Mouse (Mus musculus): Measurements from ENCODE around the gene Tsks. TPM values are rescaled to one million over a fixed set of nuclear protein-coding genes. Genes with fewer than 3 reads are reported as not detected.

Gene Tsks
- polyA plus RNA-seq (2015; fragmentation: Nextera tagmentation; extraction: Ambion mirVana), result 0.10 and 0.15 TPM in 2 replicates

DNA sequence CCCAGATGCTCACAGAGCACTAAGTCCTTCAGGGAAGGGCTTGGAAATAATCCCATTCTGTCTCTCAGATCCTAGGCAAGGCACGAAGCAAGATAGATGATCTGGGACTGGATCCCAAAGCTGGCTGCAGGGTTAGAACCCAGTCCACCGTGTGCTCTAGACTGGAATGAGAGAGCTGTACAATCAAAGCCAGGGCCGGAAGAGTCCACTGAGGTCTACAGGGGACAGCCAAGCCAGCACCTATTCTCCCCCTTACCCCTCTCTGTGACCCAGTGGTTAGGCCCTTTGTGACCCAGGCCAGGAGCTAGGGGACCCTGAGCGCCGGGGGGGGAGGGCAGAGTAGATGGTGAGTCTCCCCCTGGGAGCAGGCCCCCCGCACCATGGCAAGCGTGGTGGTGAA lies at the start of gene Tsks:
Tsks (plus strand) TSS at position 301 of the 400 bp plus-strand sequence.

DNA sequence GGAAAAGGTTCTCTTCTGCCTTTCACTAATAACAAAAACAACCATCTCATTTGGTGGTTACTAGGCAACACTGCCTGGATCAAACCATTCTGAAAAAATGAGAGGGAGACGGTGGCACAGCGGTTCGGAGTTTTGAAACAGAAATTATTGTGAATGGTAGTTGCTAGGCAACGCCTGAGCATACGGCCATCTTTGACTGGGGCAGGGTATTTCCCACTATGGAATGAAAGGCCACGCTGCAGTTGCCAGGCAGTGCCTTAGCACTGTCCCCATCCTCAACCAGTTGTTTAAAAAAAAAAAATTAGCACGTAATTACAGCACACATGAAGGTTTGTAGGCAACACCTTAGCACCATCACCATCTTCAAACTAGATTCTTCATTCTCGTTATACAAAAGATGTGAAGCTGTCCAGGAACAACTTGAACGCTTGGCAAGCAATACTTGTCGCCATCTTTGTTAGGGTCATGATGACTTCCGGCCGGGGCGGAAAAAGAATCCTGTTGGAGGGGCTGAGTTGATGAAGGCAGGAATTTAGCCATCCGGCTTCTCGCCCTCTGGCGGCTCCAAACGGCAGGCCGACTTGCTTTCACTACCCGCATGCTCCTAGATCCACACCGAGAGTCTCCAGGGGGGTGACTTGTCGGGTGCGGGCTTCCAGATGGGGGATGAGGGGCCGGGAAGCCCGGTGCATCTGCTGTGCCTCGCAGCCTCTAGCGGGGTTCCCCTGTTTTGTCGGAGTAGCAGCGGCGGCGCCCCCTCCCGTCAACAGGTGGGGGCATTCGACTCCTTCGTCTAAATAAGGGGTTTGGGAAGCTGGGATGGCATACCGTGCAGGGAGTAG lies 47.2 kb upstream of the Tsks start, which contains the start of gene Fuz:
Fuz (plus strand) TSS at position 487 of the 842 bp plus-strand sequence.

DNA sequence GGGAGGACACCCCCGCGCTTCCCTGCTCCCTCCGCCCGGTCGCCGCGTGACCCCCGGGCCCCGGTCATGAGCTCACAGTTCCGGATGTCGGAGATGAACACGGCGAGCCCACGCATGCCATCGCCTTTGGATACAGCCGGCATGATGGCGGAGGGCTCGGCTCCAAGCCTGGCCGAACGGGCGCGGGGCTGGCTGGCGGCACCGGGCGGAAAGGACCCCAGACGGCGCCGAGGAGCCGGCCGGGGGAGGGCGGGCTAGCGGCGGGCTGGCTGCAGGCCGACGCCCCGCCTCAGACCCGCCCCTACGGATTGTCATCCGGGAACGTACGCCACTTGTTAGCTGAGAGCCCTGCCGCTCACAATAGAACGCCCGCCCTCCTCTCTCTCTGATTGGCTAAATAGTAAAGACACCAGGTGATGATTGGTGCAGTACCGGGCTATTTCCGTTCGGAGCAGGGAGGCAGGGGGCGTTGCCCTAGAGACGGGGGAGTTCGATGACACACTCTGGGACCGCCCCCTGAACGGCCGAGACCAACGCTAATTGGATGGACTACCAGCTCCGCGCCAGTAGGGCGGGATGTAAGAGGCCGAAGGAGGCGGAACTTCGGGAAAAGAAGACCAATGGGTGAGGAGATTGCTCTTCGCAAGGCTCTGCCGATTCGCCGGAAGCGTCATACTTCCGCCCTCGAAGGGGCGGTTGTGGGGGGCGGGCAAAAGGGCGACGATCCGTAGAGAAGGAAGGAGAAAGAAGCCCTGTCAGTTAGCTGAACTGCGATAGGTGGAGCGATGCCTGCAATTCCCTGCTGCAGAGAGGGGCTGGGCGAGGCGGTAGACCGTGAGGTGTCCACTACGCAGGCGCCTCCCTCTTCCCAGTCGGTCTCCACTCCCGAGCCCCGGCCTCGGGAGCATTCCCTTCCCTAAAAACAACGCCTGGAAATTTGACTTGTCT lies 13.5 kb upstream of the Tsks start, which contains the start of gene Ap2a1:
Ap2a1 (minus strand) TSS at position 293 of the 948 bp plus-strand sequence.

DNA sequence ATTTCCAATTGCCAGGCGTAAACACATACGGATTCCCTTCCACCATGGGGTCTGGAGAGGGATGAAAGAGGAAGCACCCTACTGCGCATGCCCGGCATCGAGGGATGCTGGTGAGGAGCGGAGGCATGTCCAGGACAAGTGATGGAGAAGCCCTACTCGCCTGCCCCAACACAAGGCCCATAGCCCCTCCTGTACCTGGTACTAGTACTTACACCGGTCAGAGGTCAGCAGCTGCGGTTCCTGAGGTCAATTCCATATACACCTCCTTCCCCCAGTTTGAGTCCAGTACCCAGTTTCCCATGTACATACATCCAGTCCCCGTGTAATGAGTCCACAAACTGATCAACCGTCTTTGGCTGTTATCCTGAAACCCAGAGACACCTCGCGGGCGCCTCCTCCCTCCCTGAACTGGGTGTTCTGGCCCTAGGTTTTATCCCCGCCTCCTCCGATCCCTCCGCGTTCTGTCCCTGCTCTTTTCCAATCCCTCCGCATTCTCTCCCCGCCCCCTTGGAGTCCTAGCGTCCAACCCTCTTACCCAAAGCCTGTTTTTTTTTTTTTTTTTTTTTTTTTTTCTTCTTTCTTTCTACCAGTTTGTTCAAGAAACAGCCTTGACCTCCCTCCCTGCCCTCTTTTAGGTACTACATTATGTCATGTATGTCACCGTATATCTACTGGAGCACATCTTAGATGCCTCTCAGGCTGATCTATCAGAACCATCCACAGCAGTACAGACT lies 31.5 kb downstream of the Tsks start, which contains the start of gene Cpt1c:
Cpt1c (minus strand) TSS at position 469 of the 734 bp plus-strand sequence.

DNA sequence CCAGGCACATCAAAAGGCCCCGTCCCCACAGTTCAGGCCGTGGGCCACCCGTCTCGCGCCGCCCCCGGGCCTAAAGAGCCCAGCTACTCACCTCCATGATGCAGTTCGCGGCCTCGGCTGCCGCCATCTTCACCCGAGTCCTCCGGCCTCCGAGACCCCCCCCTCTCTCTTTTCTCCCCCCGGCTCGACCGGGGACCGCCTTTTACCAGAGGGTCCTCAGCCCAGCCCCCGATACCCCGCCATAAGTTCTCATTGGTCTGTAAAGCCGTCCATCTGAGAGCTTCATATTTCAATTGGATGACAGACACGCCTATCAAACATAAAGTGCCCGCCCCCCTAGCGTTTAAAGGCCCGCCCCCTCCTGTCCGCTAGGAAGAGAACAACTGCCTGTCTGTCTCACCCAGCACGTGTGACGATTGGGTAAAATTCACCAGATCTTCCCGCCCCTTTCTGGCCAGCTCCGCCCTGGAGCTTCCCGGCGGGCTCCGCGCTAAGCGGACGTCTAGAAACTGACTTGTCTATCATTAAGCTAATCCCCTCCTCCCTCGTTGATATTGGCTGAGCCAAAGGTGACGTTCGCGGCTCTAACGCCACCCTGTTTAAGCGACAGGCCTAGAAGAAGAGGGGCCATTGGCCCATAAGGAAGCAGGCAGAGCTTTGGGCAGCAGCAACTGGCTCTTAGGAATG lies 43.3 kb downstream of the Tsks start, which contains the start of gene Prmt1:
Prmt1 (minus strand) TSS at position 377 of the 687 bp plus-strand sequence.

DNA sequence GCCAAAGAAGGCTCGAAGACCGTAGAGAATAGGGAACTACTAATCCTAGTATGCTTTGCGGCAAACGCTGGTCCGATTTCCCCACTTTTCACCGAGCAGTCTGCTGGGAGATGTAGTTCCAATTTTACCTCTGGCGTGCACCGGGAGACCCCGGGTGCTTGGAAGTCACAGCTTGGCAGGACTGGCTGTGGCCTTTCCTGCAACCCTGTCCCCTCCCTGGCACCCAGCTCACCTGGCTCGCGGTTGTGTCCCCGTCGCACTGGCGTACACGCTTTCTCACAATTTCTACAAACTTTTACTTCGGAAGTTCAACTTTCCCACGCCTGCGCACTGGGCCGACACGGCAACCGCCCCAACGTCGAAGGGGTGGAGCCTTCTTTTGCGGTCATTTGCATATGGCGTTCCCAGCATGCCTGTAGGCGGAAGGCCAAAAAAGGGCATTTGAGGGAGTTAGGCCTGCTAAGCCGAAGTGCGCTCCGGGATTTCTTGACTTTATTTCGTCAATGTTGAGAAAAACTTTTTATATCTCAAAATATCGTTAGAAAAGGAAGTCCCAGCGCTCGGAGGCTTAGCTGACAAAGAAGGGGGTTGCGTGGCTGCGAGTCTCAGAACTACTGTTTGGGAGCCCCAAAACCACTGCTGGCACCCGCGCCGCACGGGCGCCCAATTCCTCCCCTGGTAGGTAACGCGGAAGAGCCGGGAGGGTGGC lies 54.4 kb downstream of the Tsks start, which contains the start of gene Irf3:
Irf3 (plus strand) TSS at position 418 of the 709 bp plus-strand sequence.

DNA sequence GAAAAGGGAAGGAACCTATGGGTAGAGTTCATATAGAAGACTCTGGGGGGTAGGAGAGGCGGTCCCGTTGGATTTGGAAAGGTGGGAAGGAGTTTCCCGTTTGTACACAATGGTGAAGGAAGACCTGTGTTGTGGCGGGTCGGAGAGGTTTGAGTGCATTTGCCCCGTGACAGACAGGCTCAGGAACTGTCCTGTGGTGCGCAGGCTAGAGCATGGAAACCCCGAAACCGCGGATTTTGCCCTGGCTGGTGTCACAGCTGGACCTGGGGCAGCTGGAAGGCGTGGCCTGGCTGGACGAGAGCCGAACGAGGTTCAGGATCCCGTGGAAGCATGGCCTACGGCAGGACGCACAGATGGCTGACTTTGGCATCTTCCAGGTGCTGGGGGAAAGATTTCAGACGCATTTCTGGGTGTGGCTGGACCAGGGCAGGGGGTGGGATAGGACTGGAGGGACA lies 55.5 kb downstream of the Tsks start, which contains the start of gene Bcl2l12:
Bcl2l12 (minus strand) TSS at position 212 of the 455 bp plus-strand sequence.

Other genes with a start within 250 kb of the Tsks start
- gene Izumo2, start 234.5 kb upstream of the Tsks start, polyA plus RNA-seq (2015; fragmentation: Nextera tagmentation; extraction: Ambion mirVana), result not detected in 2 replicates
- gene Vrk3, start 194.8 kb upstream of the Tsks start, polyA plus RNA-seq (2015; fragmentation: Nextera tagmentation; extraction: Ambion mirVana), result 19.5 and 19.6 TPM in 2 replicates
- gene Zfp473, start 192.2 kb upstream of the Tsks start, polyA plus RNA-seq (2015; fragmentation: Nextera tagmentation; extraction: Ambion mirVana), result 0.09 and 0.21 TPM in 2 replicates
- 35.6 and 36.2 TPM in 2 replicates for gene Nup62, start 127.1 kb upstream of the Tsks start, polyA plus RNA-seq (2015; fragmentation: Nextera tagmentation; extraction: Ambion mirVana)
- 1.1 and 1.4 TPM in 2 replicates for gene Il4i1, start 126.8 kb upstream of the Tsks start, polyA plus RNA-seq (2015; fragmentation: Nextera tagmentation; extraction: Ambion mirVana)
- 5.4 and 7.6 TPM in 2 replicates for gene Atf5, start 126.5 kb upstream of the Tsks start, polyA plus RNA-seq (2015; fragmentation: Nextera tagmentation; extraction: Ambion mirVana)
- gene Akt1s1, start 94.2 kb upstream of the Tsks start, polyA plus RNA-seq (2015; fragmentation: Nextera tagmentation; extraction: Ambion mirVana), result 113 and 122 TPM in 2 replicates
- 69.5 and 72.2 TPM in 2 replicates for gene Tbc1d17, start 94.1 kb upstream of the Tsks start, polyA plus RNA-seq (2015; fragmentation: Nextera tagmentation; extraction: Ambion mirVana)
- 20.1 and 24.8 TPM in 2 replicates for gene Pnkp, start 86.1 kb upstream of the Tsks start, polyA plus RNA-seq (2015; fragmentation: Nextera tagmentation; extraction: Ambion mirVana)
- gene Ptov1, start 73.4 kb upstream of the Tsks start, polyA plus RNA-seq (2015; fragmentation: Nextera tagmentation; extraction: Ambion mirVana), result 285 and 322 TPM in 2 replicates
- 58.9 and 61.2 TPM in 2 replicates for gene Med25, start 50.5 kb upstream of the Tsks start, polyA plus RNA-seq (2015; fragmentation: Nextera tagmentation; extraction: Ambion mirVana)
- 17.2 and 18.5 TPM in 2 replicates for gene Fuz, start 47.1 kb upstream of the Tsks start, polyA plus RNA-seq (2015; fragmentation: Nextera tagmentation; extraction: Ambion mirVana)
- gene Ap2a1, start 13.7 kb upstream of the Tsks start, polyA plus RNA-seq (2015; fragmentation: Nextera tagmentation; extraction: Ambion mirVana), result 39.7 and 41.5 TPM in 2 replicates
- gene Cpt1c, start 31.6 kb downstream of the Tsks start, polyA plus RNA-seq (2015; fragmentation: Nextera tagmentation; extraction: Ambion mirVana), result 7.1 and 8.2 TPM in 2 replicates
- 287 and 322 TPM in 2 replicates for gene Prmt1, start 43.4 kb downstream of the Tsks start, polyA plus RNA-seq (2015; fragmentation: Nextera tagmentation; extraction: Ambion mirVana)
- gene Irf3, start 54.4 kb downstream of the Tsks start, polyA plus RNA-seq (2015; fragmentation: Nextera tagmentation; extraction: Ambion mirVana), result 46.8 and 50.0 TPM in 2 replicates
- 24.3 and 26.6 TPM in 2 replicates for gene Bcl2l12, start 55.5 kb downstream of the Tsks start, polyA plus RNA-seq (2015; fragmentation: Nextera tagmentation; extraction: Ambion mirVana)
- gene Scaf1, start 73.2 kb downstream of the Tsks start, polyA plus RNA-seq (2015; fragmentation: Nextera tagmentation; extraction: Ambion mirVana), result 19.9 and 21.5 TPM in 2 replicates
- gene Rras, start 74.8 kb downstream of the Tsks start, polyA plus RNA-seq (2015; fragmentation: Nextera tagmentation; extraction: Ambion mirVana), result 165 and 172 TPM in 2 replicates
- 5.4 and 6.6 TPM in 2 replicates for gene Prr12, start 109.7 kb downstream of the Tsks start, polyA plus RNA-seq (2015; fragmentation: Nextera tagmentation; extraction: Ambion mirVana)
- 44.0 and 45.1 TPM in 2 replicates for gene Nosip, start 119.2 kb downstream of the Tsks start, polyA plus RNA-seq (2015; fragmentation: Nextera tagmentation; extraction: Ambion mirVana)
- 20.2 and 23.5 TPM in 2 replicates for gene Prrg2, start 119.5 kb downstream of the Tsks start, polyA plus RNA-seq (2015; fragmentation: Nextera tagmentation; extraction: Ambion mirVana)
- gene Rcn3, start 149.0 kb downstream of the Tsks start, polyA plus RNA-seq (2015; fragmentation: Nextera tagmentation; extraction: Ambion mirVana), result 177 and 263 TPM in 2 replicates
- 95.2 and 152 TPM in 2 replicates for gene Fcgrt, start 160.6 kb downstream of the Tsks start, polyA plus RNA-seq (2015; fragmentation: Nextera tagmentation; extraction: Ambion mirVana)
- gene Rps11, start 181.2 kb downstream of the Tsks start, polyA plus RNA-seq (2015; fragmentation: Nextera tagmentation; extraction: Ambion mirVana), result 745 and 781 TPM in 2 replicates
- 925 and 1,005 TPM in 2 replicates for gene Rpl13a, start 185.6 kb downstream of the Tsks start, polyA plus RNA-seq (2015; fragmentation: Nextera tagmentation; extraction: Ambion mirVana)
- gene Gm45713, start 193.0 kb downstream of the Tsks start, polyA plus RNA-seq (2015; fragmentation: Nextera tagmentation; extraction: Ambion mirVana), result 0.52 and 0.86 TPM in 2 replicates
- 1.0 and 2.3 TPM in 2 replicates for gene Flt3l, start 193.2 kb downstream of the Tsks start, polyA plus RNA-seq (2015; fragmentation: Nextera tagmentation; extraction: Ambion mirVana)
- 50.8 and 52.5 TPM in 2 replicates for gene Pih1d1, start 211.1 kb downstream of the Tsks start, polyA plus RNA-seq (2015; fragmentation: Nextera tagmentation; extraction: Ambion mirVana)
- gene Aldh16a1, start 211.4 kb downstream of the Tsks start, polyA plus RNA-seq (2015; fragmentation: Nextera tagmentation; extraction: Ambion mirVana), result 18.4 and 21.6 TPM in 2 replicates
- 0.22 and 0.46 TPM in 2 replicates for gene Slc17a7, start 220.7 kb downstream of the Tsks start, polyA plus RNA-seq (2015; fragmentation: Nextera tagmentation; extraction: Ambion mirVana)
- gene Gfy, start 236.4 kb downstream of the Tsks start, polyA plus RNA-seq (2015; fragmentation: Nextera tagmentation; extraction: Ambion mirVana), result 0.15 TPM in 1 of 2 replicates, not detected in the other
- not detected in 2 replicates for gene Pth2, start 237.8 kb downstream of the Tsks start, polyA plus RNA-seq (2015; fragmentation: Nextera tagmentation; extraction: Ambion mirVana)

Data from skeletal muscle tissue, postnatal 0 days (tissue).